Mouse (Mus musculus): ENCODE data around the gene Mrps21.

- TF ChIP-seq CTCF (IDR thresholded peaks at IDR 0.05): no peak
- TF ChIP-seq EP300 (IDR thresholded peaks at IDR 0.05): no peak
Observed at GRCm38 (mm10) chr3:95899800-95900524, 28.6 kb upstream of the Mrps21 start.

Data from lung, postnatal 0 days (tissue).